Mouse (Mus musculus) layer of hippocampus, adult 9-11 months (tissue): ENCODE measurements around the gene Gm13691.
"Not testable (repeated sequence)": the region's sequence is repeated elsewhere in the genome, so short reads cannot be mapped to it uniquely, and the experiment has no call there.

ENCODE experiments used
- DNase-seq: peaks from one replicate; pipeline ENCODE4 v3.0.0; 2022

The Gm13691 gene

DNA sequence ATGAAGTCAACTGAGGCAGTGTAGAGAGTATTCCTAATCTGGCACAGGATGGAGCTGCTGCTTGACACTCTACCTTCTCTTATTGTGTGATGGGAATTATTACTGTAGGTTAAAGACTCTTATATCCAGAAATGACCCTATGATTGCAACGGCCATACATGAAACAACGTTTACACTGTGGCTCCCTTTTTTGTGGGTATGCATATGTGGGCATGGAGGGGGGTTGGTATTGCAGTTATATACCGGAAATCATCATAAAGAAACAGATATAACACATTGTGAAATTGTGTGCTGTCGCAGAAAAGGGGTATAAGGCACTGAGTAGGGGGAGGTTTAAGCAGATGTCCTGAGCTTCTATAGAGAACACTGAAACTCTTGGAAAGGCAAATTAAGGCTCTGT is 45.6 kb downstream of the Gm13691 start:
- DNase-seq: no peak

DNA sequence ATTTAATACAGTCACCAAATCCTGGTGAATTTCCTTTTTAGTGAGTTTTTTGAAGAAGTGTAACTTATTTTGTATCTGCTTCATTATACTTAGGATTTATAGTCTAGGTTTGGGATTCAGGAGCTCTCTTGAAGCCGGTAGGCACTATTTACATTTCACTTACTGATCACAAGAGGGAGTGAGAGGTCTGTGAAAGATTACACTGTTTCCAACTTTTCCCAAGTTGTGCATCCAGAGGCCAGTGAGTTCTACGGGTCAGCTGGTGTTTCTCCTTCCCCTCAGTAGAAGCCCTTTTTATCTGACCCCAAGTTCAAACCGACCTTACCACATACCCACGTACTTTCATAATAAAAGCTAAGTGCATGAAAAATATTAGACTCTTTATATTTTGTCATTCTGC is 47.0 kb downstream of the Gm13691 start:
- DNase-seq: no peak

- not testable (repeated sequence) for DNase-seq
Measured at GRCm38 (mm10) chr2:84037943-84038342, 47.6 kb downstream of the Gm13691 start.

DNA sequence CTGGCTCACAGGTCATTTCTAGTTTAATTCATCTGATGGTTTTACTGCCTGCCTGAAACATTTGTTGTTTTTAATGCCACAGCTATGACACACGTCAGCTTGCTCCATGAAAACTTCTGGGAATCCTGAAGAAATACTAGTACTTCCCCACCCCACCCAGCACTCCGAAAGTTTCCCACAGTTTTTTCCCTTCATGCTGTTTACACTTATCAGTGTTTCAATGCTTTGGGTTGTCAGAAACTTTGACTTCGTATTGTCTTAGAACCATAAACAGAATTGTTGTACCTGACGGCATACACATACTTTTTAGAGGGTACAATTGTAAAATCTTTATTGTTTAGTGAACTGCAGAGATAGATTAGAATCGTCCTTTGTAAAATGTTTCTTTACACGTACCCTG is 48.9 kb downstream of the Gm13691 start:
- no peak for DNase-seq
